Mouse (Mus musculus) heart, adult 11 months (tissue): Measurements from ENCODE around the gene Trp53.

Experiments used
- DNase-seq: peaks from one replicate; pipeline ENCODE4 v3.0.0; 2022

Trp53 gene

DNA sequence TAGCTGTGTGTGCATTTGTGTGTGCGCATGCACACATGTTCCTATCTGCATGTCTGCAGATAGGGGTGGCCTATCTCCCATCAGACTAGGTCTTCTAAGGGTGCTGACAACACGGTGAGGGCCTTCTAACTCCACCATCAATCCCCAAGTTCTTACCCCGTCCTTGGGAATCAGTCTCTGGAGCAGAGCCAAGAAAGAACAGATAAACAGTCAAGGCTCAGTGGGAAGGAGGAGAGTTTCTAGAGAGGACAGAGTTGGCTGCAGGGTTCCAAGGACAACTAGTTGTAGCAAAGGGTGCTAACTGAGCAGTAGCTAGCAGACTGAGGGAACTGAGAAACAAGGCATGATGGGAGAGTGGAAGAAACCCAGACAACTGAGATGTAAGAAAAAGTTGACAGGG is 21.6 kb downstream of the Trp53 start:
- no peak for DNase-seq

GRCm38 (mm10) chr11:69603516-69603915 is 23.4 kb downstream of the Trp53 start:
- DNase-seq, result peak; percentile 98

DNA sequence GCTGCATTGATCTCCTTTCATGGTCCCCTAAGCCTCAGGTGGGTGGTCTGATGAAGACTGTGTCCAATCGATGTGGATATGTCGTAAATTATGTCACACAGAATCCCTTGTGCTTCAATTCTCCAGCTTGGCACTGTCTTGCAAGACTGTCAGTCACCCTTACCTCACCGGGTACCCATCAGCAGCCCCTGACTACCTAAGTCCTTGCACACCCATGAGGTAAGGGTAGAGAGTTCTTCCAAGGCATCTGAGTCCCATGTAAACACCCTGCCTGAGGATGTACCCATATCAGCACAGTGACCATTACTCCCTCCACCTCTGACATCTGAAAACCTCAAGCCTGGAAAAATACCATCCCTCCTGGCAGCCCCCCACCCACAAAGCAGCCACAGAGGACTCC is 24.2 kb downstream of the Trp53 start:
- no peak for DNase-seq

- DNase-seq, result peak; percentile 94
Observed at GRCm38 (mm10) chr11:69604795-69605664, 24.9 kb downstream of the Trp53 start.

DNA sequence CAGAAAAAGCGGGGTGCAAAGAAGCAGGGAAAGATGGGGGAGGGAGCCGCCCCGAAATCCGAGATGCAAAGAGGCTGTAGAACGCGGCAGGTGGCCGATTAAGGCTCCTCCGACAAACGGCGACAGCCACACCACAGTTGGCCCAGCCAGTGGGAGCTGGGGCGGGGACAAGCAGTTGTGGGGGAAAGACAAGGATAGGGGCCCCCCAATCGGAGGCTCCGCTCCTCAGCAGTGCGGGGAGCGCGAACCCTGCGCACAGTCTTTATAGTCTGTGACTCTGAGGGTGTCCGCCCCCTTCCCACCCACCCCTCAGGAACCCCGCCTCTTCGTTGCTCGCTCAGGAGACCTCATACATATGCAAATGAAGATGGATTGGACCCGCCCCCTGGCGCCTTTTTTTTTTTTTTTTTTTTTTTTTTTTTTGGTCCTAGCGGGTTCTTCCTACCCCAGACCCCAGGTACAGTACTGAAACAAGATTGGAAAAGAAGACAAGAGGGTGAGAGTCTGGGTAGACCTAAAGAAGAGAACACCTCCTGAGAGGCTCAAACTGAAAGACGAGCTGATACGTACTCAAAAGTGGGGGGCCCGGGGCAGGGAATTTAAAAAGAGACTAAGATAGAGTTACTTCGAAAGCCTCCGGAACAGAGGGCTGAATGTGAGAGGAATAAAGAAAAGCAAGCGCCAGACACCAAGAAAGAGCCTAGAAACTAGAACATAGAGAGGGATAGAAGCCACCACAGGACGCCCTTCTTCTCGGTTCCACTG is 25.7 kb downstream of the Trp53 start, which contains the start of gene Atp1b2:
TSS of gene Atp1b2 (minus strand) at position 217 of the 765 bp plus-strand sequence.
- DNase-seq, result peak; percentile 98

DNA sequence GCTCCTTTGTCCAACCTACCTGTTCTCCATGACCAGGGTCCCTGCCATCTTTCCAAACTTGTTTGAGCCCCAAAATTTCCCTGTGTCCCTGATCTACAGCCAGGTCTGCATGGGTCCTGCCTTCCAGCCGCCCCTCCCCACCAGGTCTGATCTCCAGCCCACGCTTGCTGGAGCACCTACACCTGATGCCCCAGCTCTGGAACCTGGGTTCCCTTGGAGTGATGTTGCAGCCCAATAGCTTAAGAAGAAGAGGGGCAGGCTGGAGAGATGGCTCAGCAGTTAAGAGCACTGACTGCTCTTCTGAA is 26.3 kb downstream of the Trp53 start:
- no peak for DNase-seq

DNA sequence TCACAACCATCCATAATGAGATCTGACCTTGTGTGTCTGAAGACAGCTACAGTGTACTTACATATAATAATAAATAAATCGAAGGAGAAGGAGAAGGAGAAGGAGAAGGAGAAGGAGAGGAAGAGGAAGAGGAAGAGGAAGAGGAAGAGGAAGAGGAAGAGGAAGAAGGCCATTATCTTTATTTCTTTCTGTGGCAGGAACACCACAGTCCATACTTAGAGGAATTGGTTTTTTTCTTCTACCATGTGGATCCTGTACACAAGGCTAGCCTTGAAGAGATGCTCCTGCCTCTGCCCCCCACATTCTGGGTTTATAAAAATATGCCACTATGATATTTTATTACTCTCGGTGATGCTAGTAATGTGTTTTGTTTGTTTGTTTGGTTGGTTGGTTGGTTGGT is 26.7 kb downstream of the Trp53 start:
- DNase-seq, result no peak

- no peak for DNase-seq
Observed at GRCm38 (mm10) chr11:69608525-69608924, 28.4 kb downstream of the Trp53 start.

- no peak for DNase-seq
Observed at GRCm38 (mm10) chr11:69609416-69609815, 29.3 kb downstream of the Trp53 start.

DNA sequence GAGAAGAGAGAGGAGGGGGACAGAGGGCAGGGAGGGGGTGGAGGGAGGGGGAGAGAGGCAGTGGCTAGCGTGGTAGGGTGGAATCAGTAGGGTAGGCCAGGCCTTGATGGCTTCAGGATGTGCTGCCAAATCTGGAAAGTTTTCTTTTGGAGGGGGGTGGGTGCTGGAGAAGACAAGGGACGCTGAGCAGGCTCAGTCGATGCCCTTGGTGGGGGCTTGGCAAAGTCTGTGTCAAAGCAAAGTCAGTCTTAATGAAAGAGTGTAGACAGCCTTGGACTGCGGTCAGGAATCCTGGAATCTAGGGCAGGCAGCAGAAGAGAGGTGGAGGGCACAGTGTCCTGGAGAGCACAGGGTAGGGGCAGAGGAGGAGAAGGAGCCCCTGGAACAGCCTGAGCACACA is 30.7 kb downstream of the Trp53 start:
- DNase-seq, result no peak

- DNase-seq, result peak; percentile 97
Observed at GRCm38 (mm10) chr11:69613553-69614256, 33.5 kb downstream of the Trp53 start.

GRCm38 (mm10) chr11:69614257-69614588 is 34.1 kb downstream of the Trp53 start:
- peak; percentile 88 for DNase-seq

DNA sequence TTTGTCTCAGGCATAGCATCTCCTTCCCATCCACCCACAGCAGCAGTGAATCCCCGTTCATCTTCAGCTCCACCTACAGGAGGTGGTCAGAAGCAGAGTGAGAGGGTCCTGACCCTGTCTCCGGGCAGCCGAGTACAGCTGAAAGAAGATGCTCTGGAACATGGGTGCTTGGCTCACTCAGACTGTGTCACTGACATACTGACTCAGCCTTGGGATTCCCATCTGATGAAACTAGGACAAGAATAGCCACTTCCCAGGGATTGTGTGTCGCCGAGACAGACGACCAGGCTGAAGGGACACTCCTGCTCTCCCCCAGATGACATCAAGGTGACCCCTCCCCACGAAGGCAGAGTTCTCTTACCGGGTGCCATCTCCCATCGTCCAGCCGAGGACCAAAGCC is 36.6 kb downstream of the Trp53 start:
- DNase-seq, result no peak

DNA sequence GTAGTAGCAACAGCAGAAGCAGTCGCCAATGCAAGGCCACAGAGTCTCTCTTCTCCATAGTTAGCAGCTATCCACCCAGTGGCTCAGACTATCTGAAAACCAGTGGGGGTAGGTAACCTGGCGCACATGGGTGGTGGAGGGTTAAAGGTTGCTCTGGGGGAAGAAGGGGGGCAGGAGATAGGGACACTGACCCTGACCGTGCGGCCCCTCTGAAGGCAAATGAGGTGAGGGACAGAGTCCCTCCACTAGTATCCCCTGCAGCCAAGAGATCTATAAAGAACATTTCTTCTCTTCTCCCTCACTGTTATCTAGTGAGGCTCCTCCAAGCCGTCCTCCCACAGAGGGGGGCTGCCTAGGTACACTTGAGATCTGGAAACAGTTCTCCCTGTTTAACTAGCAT is 37.6 kb downstream of the Trp53 start, which contains the start of gene Shbg:
TSS of gene Shbg (minus strand) at position 101 of the 400 bp plus-strand sequence.
- peak; percentile 86 for DNase-seq

- DNase-seq, result no peak
Observed at GRCm38 (mm10) chr11:69620394-69621081, 40.4 kb downstream of the Trp53 start.

GRCm38 (mm10) chr11:69621571-69622268 is 41.6 kb downstream of the Trp53 start, which contains the start of gene Sat2:
Gene Sat2 (plus strand): TSS chr11:69622024.
- peak; percentile 98 for DNase-seq

DNA sequence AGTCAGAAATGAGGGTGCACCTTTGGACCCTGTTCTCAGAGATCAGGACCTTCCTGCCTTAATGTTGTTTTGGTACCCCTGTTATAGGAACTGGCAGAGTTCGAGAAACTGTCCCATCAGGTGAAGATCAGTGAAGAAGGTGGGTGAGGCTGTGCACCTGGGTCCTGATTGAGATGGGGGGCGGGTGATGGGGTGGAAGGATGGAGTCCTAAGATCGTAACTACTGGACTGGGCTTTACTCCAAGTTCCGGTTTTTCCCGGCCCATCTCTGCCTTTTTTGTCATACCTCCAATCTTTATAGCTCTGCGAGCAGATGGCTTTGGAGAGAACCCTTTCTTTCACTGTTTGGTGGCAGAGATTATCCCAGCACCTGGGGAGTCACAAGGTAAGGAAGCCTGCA is 42.2 kb downstream of the Trp53 start:
- DNase-seq, result peak; percentile 92

DNA sequence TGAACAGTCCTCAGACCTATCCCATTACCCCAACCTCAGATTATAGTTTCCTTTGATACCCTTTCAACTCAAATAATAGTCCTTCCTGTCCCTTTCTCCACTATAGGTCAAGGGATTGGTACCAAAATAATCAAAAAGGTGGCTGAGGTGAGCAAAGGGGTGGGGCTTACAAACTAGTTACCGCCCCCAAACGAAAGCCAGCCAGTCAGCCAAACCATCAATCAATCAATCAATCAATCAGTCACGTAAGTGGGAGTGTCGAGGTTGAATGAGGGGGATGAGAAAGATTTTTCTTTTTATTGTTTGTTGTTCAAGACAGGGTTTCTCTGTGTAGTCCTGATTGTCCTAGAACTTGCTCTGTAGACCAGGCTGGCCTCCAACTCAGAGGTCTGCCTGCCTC is 42.8 kb downstream of the Trp53 start:
- DNase-seq, result no peak

GRCm38 (mm10) chr11:69624339-69624738 is 44.2 kb downstream of the Trp53 start:
- peak; percentile 55 for DNase-seq

DNA sequence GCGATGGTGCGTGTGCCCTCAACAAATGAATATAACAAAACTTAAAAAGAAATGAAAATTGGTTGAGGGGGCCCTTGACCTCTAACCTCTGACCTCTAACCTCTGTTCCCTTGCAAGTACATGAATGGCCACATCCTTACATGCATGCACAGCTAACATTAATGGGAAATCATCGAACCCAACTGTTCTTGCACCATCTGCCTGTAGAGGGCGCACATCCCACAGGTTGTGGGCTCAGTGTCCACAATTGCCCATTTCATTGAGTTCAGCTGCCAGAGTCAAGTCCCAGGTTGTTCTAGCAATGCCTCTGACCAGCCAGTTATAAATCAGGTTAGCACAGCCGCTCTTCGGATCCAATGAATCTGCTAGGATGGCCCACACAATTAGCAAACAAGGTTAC is 48.1 kb downstream of the Trp53 start:
- DNase-seq, result peak; percentile 94

DNA sequence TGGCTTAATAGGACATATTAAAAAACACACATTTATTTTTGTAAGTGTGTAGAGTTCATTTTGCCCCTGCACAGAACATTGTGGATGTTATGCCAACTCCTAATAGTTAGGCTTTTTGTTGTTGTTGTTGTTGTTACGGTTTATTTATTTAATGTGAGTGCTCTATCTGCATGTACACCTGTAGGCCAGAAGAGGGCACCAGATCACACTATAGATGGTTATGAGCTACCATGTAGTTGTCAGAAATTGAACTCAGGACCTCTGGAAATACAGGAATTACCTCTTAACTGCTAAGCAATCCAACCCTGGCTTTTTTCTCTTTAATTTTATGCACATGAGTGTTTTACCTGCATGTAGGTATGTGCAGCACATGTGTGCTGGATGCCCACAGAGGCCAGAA is 49.6 kb downstream of the Trp53 start:
- DNase-seq, result no peak
